Mouse (Mus musculus) left cerebral cortex, postnatal 25 days (tissue): Measurements from ENCODE around the gene Pdlim7. TPM values are rescaled to one million over a fixed set of nuclear protein-coding genes. Genes with fewer than 3 reads are reported as not detected.
A peak's percentile ranks its signal among the peaks of the same experiment; 100 is the strongest.

Experiments used
- DNase-seq, 2 experiments: peaks; one replicate each; pipeline ENCODE4 v3.0.0; 2022; ENCODE audit warnings: low spot score in 2 of 2, mixed read lengths in 1 of 2
- intact Hi-C: fragments of 180-260 bp; cut with DNase I; formaldehyde crosslinking; loops from one replicate; pipeline ENCODE4 v1.15.1; 2025
- total RNA-seq, 2 experiments: library from RNA; stranded (reverse); gene quantifications; 2 replicates each; pipeline ENCODE4 v1.2.3; 2021

Pdlim7 gene
- total RNA-seq, 2 experiments from 2014 or later = 89.6 to 96.1 TPM

- intact Hi-C loops = no loop called here
- DNase-seq = peak; percentile 84 to 86
Measured at GRCm38 (mm10) chr13:55472132-55473022, 41.1 kb downstream of the Pdlim7 start.

- intact Hi-C loops = loop anchor here (1.0 to 2.0 kb wide), 2 partner anchors 53 to 67 kb away; no protein-coding TSS in a partner anchor
- no peak for DNase-seq
Measured at GRCm38 (mm10) chr13:55471819-55472131, 41.7 kb downstream of the Pdlim7 start.

DNA sequence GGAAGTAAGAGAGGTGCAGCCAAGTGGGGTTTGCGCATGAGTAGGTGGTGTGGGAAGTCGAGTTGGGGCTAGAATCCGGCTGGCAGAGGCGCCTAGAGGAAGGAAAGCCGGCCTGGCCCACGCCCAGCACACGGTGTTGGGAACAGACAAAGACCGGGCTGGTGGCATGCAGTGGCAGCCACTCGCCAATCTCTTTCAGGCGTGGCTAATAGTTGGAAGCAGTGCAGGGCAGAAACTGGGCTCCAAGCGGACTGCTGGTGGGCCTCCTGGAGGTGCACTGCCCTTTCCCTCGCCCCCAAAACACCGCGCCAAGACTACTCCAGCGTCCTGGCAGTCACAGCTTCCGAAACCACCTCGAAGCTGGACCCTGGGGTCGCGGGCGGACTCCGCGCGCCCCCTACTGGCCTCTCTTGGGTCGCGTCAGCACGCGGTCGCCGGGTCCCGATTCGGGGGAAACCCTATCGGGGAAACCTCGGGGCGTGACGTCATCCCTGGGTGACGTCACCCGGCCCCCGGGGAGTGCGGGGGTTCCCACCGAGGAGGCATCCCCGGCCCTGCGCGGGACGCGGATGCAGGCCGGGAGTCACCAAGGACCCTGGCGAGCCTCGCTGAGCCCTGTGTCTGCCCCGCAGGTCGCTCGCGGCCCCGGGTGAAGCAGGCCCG lies 42.2 kb downstream of the Pdlim7 start:
- peak; percentile 81 to 83 for DNase-seq
- intact Hi-C loops = loop anchor here (1.0 to 2.0 kb wide), 2 partner anchors 53 to 66 kb away; no protein-coding TSS in a partner anchor

DNA sequence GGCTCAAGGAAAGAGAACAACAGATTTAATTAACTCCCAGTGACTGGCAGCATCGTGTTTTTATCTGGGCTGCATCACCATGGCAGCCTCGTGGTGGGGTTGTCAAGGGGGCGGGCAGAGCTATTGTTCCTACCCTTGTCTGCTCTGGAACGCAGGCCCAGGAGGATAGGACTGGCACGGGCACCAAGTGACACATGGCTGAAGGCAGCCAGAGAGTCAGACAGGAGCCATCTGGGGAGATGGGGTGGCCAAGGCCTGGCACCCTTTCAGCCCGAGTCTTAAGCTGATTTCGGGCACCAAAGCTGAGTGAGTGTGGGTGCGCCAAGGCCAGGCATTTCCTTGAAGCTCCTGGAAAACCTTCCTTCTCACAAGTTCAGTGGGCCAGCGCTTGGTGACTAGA lies 43.1 kb downstream of the Pdlim7 start:
- intact Hi-C loops = loop anchor here (2.0 kb wide), 1 partner anchor 66 kb away; no protein-coding TSS in a partner anchor
- peak in 1 of 2 experiments; percentile 67 for DNase-seq

- intact Hi-C loops = no loop called here
- no peak for DNase-seq
Measured at GRCm38 (mm10) chr13:55468851-55469560, 44.5 kb downstream of the Pdlim7 start.

- intact Hi-C loops = loop anchor here (2.0 kb wide), 2 partner anchors 21 to 139 kb away; partner anchors contain the start of gene Grk6
- DNase-seq = peak in 1 of 2 experiments; percentile 64
Measured at GRCm38 (mm10) chr13:55465830-55466440, 47.5 kb downstream of the Pdlim7 start.

- intact Hi-C loops = loop anchor here (2.0 kb wide), 1 partner anchor 20 kb away; the partner anchor contains the start of gene Grk6
- DNase-seq = peak in 1 of 2 experiments; percentile 49
Measured at GRCm38 (mm10) chr13:55465184-55465583, 48.3 kb downstream of the Pdlim7 start.

GRCm38 (mm10) chr13:55464027-55464884 lies 49.2 kb downstream of the Pdlim7 start, which contains the start of gene Prr7:
Gene Prr7 (plus strand): TSS chr13:55464267.
- intact Hi-C loops = loop anchor here (2.0 kb wide), 1 partner anchor 19 kb away; the partner anchor contains the start of gene Grk6
- DNase-seq = peak; percentile 73 to 82

GRCm38 (mm10) chr13:55463399-55464026 lies 50.0 kb downstream of the Pdlim7 start:
- peak in 1 of 2 experiments; percentile 35 for DNase-seq
- intact Hi-C loops = loop anchor here (2.0 kb wide), 1 partner anchor 19 kb away; the partner anchor contains the start of gene Grk6

DNA sequence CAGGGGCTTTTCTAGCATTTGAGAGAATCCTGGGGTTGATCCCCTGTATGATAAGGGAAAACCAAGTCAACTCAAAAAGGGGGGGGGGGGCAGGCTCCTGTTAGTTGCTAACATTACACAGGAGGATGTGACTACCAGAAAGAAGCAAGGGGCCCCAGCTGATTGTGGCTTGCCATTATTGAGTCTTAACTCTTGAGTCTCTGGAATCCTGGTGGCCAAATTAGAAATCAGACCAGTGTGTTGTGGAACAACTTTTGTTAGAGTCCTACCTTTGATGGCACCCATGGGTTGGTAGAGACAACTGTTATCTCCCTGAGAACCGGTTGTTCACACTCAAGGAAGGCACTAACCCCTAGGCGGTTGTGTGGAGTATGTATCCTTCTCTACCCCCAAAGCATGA lies 50.5 kb downstream of the Pdlim7 start:
- no peak for DNase-seq
- intact Hi-C loops = no loop called here

DNA sequence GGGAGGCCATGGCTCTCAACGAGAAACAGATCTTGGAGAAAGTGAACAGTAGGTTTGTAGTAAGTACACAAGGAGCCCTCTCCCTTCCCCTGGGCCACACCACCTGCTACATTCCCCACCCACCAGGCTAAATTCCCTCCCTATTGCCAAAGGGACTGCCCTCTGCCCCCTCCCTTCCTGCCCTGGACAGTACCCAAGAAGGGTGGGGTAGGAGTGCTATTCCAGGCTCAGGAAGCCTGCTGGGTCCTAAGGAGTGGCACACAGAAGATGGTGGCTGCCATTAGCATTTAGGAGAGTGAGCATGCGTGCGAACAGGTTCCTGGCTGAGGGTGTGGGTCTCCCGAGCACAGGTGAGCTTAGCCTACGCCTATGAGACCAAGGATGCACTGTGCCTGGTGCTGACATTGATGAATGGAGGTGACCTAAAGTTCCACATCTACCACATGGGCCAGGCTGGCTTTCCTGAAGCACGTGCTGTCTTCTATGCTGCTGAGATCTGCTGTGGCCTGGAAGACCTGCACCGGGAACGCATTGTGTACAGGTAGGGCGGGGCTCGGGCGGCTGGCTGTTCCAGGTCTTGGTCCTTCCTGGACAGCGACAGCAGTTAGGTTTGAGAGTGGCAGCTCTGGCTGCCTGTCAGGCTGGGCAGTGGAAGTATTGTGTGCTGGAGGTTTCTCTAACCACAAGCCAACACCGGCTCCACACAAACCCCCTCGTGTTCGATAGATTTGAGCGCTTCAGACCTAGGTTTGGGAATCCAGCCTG lies 61.5 kb downstream of the Pdlim7 start:
- intact Hi-C loops = no loop called here
- no peak for DNase-seq

DNA sequence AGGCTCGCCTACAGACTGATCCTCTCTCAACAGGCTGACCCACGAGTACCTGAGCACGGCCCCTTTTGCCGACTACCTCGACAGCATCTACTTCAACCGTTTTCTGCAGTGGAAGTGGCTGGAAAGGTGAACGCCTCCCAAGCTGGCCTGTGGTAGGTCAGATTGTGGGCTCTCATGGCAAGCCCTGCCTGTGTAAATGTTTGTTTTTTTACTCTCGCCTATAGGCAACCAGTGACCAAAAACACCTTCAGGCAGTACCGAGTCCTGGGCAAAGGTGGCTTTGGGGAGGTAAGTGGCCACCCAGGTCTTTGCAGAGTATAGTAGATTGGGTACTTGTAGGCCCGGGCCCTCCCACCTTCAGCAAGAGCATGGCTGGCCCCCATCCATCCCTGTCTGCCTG lies 62.2 kb downstream of the Pdlim7 start:
- no peak for DNase-seq
- intact Hi-C loops = no loop called here

- intact Hi-C loops = no loop called here
Measured at GRCm38 (mm10) chr13:55450511-55450980, 62.9 kb downstream of the Pdlim7 start.

DNA sequence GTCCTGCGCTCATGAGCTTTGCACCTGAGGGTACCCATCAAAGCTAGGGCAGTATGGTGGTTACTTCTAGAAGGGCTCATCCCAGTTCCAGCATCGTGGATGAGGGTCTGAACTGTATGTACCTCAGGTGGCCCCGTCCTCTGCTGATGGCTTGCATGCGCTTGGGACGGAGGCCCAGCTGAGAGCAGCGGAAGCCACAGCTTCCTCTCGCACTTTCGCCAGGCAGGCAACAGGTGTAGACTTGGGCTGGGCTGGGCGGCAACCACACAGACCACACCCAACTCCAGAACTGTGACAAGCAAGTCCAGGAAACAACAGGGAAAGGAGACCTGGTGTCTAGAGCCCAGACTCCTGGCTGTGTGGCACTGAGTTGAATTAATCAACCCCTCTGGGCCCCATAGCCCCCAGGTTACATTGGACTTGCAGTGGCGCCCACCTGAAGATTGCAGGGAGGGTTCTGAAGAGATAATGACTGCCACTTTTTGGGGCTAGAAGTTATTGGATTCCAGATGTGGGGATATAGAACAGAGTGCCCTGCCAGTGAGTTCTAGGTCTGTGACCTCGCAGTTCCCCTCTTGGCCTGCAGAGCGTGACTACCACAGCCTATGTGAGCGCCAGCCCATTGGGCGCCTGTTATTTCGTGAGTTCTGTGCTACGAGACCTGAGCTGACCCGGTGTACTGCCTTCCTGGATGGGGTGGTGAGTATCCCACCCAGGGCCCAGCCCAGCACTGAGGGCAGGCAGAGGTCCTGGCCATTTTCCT lies 63.6 kb downstream of the Pdlim7 start:
- intact Hi-C loops = no loop called here
- DNase-seq = no peak

More at GRCm38 (mm10) chr13:55450511-55450980, 62.9 kb downstream of the Pdlim7 start:
- DNase-seq = peak in 1 of 2 experiments; percentile 45

DNA sequence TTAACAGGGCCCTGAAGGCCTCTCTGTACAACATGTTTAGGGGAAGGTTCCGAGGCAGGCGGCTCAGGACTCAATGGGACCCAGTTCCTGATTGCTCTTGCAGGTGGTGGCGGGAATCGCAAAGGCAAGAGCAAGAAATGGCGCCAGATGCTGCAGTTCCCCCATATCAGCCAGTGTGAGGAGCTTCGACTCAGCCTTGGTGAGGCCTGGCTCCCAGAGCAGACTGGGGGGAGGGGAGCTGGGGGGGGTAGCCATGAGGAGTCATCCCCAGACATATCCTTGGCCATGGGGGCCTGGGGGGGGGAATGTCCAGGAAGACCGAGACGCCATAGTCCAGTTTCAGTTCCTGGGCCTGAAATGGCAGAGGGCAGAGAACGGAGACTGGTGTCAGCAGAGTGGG lies 64.3 kb downstream of the Pdlim7 start:
- no peak for DNase-seq
- intact Hi-C loops = no loop called here

GRCm38 (mm10) chr13:55448131-55448530 lies 65.3 kb downstream of the Pdlim7 start:
- no peak for DNase-seq
- intact Hi-C loops = no loop called here
